Mouse (Mus musculus) lung, postnatal 0 days (tissue): Measurements from ENCODE around the gene Tmem56. TPM values are rescaled to one million over a fixed set of nuclear protein-coding genes. Genes with fewer than 3 reads are reported as not detected.

Experiments
- ATAC-seq: fragments of 200-750 bp; cut with Nextera tagmentation; 2 replicates; pipeline ENCODE4 v1.8.0; 2017; ENCODE audit warnings: moderate library complexity
- DNase-seq: peaks from one replicate; pipeline ENCODE4 v3.0.0-alpha.2; 2016; ENCODE audit warnings: low spot score
- H3K27ac ChIP-seq: fragments of 300-500 bp; sonication (generic); 2 replicates; pipeline ENCODE4 v1.5.1; 2014; ENCODE audit warnings: antibody characterized with exemption, mild to moderate bottlenecking, low read length, mixed read lengths
- H3K27me3 ChIP-seq: fragments of 300-500 bp; sonication (generic); replicated peaks from 2 replicates; pipeline ENCODE4 v1.6.1; 2014; ENCODE audit warnings: low read length, mixed read lengths; ENCODE audit not compliant: insufficient read depth
- H3K36me3 ChIP-seq: fragments of 300-500 bp; sonication (generic); 2 replicates; pipeline ENCODE4 v1.6.1; 2014; ENCODE audit warnings: low read length, mixed read lengths; ENCODE audit not compliant: insufficient read depth
- H3K4me1 ChIP-seq: fragments of 300-500 bp; sonication (generic); 2 replicates; pipeline ENCODE4 v1.6.1; 2014; ENCODE audit warnings: antibody characterized with exemption, low read depth, low read length, mixed read lengths; ENCODE audit not compliant: insufficient read depth
- H3K4me2 ChIP-seq: fragments of 300-500 bp; sonication (generic); replicated peaks from 2 replicates; pipeline ENCODE4 v1.6.1; 2014; ENCODE audit warnings: low read depth, mild to moderate bottlenecking, low read length, moderate library complexity, mixed read lengths
- H3K4me3 ChIP-seq: fragments of 300-500 bp; sonication (generic); 2 replicates; pipeline ENCODE4 v1.5.1; 2014; ENCODE audit warnings: low read depth, low read length
- H3K9ac ChIP-seq: fragments of 300-500 bp; sonication (generic); replicated peaks from 2 replicates; pipeline ENCODE4 v1.6.1; 2014; ENCODE audit warnings: low read depth, mild to moderate bottlenecking
- H3K9me3 ChIP-seq: fragments of 300-500 bp; sonication (generic); 2 replicates; pipeline ENCODE4 v1.6.1; 2016; ENCODE audit warnings: low read length, mixed read lengths
- CTCF ChIP-seq: IDR thresholded peaks from 2 replicates; pipeline ENCODE4 v1.5.1; 2016; ENCODE audit warnings: antibody characterized with exemption, mild to moderate bottlenecking
- EP300 ChIP-seq: IDR thresholded peaks from 2 replicates; pipeline ENCODE4 v1.6.1; 2016; ENCODE audit warnings: antibody characterized with exemption, mild to moderate bottlenecking, control low read depth
- WGBS: fragments of 180-500 bp; shearing (Covaris S2); extraction: QIAGEN DNeasy Blood & Tissue Kit; methylation state at CpG from one replicate; pipeline ENCODE4 v1.1.7; 2014; 5-methylcytosine and 5-hydroxymethylcytosine counted together
- polyA plus RNA-seq: library from polyadenylated mRNA; unstranded; fragments of >200 nt; fragmentation: Nextera tagmentation; extraction: Ambion mirVana; gene quantifications from 2 replicates; pipeline ENCODE4 v1.2.1, GENCODE M21; 2015

Tmem56 gene
- 1.5 and 2.1 TPM in 2 replicates for polyA plus RNA-seq

- Histone ChIP-seq H3K27ac (no peak within 1 kb of the TSS), H3K36me3 (no peaks in the 10 kb centered on the region), H3K9me3 (no peaks in the 10 kb centered on the region), H3K4me2 (no peak within 1 kb of the TSS), H3K9ac (no peak within 1 kb of the TSS), H3K4me3 (no peak within 1 kb of the TSS), H3K27me3 (no peaks in the 10 kb centered on the region), H3K4me1 (no peaks in the 10 kb centered on the region)
- DNase-seq, result no peak
- WGBS, result 88% methylated on average over 4 of the region's 4 CpGs
- no peak for ATAC-seq
- no peak for TF ChIP-seq EP300
- no peak for TF ChIP-seq CTCF
Measured at GRCm38 (mm10) chr3:121282998-121283397, at the start of gene Tmem56. TSS of gene Tmem56 (minus strand) at chr3:121283098.

DNA sequence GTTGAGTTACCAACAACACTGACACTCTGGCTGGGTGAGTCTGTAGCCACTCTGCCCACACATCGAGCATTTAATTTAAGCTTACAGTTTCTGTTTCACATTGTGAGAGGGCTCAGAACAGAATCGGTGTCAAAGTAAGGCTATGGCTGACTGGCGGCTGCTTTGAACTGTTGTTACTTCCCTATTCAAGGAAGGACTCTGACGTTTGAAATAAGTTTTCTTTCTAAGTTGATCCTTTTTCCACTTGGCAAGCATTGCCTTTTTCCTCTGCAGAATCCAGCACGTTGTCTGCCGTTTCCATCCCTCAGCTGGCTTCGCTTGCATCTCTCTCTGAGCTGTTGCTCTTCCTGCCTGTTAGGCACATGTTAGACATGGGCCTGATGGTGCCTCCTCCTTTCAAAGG lies 47.3 kb upstream of the Tmem56 start:
- Histone ChIP-seq H3K9me3 (no peaks in the 10 kb centered on the region), H3K4me1 (peaks cover 5% of the 10 kb centered on the region; the same call in 1 of the 2 replicates), H3K36me3 (no peaks in the 10 kb centered on the region), H3K27ac (no peak overlapping the region), H3K9ac (no peak overlapping the region), H3K4me3 (no peak overlapping the region), H3K4me2 (no peak overlapping the region), H3K27me3 (no peaks in the 10 kb centered on the region)
- no peak for ATAC-seq
- DNase-seq, result no peak
- 52% methylated on average over 7 of the region's 7 CpGs for WGBS
- TF ChIP-seq CTCF (no peak), EP300 (no peak)

DNA sequence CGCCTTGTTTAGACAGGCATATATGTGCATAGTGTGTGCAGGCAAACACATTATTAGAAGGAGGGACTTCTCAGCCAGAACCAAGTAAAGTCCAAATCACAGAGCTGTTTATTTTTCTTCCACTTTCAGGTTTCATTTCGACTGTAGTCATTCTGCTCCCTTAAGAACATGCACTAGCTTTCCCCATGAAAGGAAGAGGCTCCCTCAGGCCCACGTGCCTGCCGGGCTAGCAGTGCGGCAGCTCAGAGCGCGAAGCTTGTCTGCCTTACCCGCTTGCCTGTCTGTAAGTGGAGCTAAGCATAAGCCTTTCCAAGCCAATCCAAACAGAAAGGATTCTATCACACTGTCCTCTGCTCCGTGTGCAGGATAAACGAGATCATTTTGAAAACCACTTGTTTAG lies 46.7 kb upstream of the Tmem56 start:
- Histone ChIP-seq H3K27me3 (no peaks in the 10 kb centered on the region), H3K9me3 (no peaks in the 10 kb centered on the region), H3K36me3 (no peaks in the 10 kb centered on the region), H3K4me2 (no peak overlapping the region), H3K4me3 (no peak overlapping the region), H3K4me1 (peaks cover 5% of the 10 kb centered on the region; the same call in 1 of the 2 replicates), H3K27ac (no peak overlapping the region), H3K9ac (no peak overlapping the region)
- no peak for TF ChIP-seq CTCF
- no peak for TF ChIP-seq EP300
- ATAC-seq, result 0 out of 2 replicates have a peak, but pooled peaks have one; percentile 25
- 49% methylated on average over 10 of the region's 10 CpGs for WGBS
- DNase-seq, result no peak

- Histone ChIP-seq H3K27me3 (no peaks in the 10 kb centered on the region), H3K4me1 (peaks cover 5% of the 10 kb centered on the region; the same call in 1 of the 2 replicates), H3K4me2 (no peak overlapping the region), H3K9ac (no peak overlapping the region), H3K27ac (no peak overlapping the region), H3K36me3 (no peaks in the 10 kb centered on the region), H3K4me3 (no peak overlapping the region), H3K9me3 (no peaks in the 10 kb centered on the region)
- WGBS, result 51% methylated on average over 5 of the region's 5 CpGs
- no peak for DNase-seq
- ATAC-seq, result no peak
- TF ChIP-seq CTCF, result no peak
- no peak for TF ChIP-seq EP300
Measured at GRCm38 (mm10) chr3:121327406-121327805, 44.5 kb upstream of the Tmem56 start.

DNA sequence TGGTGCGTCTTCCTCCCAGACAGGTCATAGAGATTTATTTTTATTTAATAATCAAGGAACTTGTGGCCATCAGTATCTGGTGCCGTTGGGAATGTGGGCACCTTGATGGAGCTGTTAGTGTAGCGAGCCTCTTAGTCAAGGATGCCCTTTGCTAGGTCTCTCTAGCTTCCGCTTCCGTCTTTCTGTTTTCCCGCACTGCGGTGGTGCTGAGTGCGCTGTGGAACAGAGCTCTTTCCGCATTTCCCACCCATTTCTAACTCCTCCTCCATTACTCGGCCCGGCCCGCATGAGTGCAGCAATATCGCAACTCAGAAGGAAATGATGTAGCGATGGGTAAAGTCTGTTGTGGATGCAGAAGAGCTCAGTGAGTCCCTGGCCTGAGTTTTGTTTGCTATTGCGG lies 40.5 kb upstream of the Tmem56 start:
- 96% methylated on average over 15 of the region's 15 CpGs for WGBS
- TF ChIP-seq CTCF (no peak), EP300 (no peak)
- H3K4me1 ChIP-seq, result no peaks in the 10 kb centered on the region
- H3K9me3 ChIP-seq, result no peaks in the 10 kb centered on the region
- DNase-seq (no peak), ATAC-seq (no peak)
- H3K27me3 ChIP-seq, result no peaks in the 10 kb centered on the region
- no peak overlapping the region for H3K4me3 ChIP-seq
- peaks cover 4% of the 10 kb centered on the region; the same call in 1 of the 2 replicates for H3K36me3 ChIP-seq
- H3K9ac ChIP-seq, result no peak overlapping the region
- no peak overlapping the region for H3K27ac ChIP-seq
- no peak overlapping the region for H3K4me2 ChIP-seq

- H3K36me3 ChIP-seq, result peaks cover 4% of the 10 kb centered on the region; the same call in 1 of the 2 replicates
- TF ChIP-seq EP300, result no peak
- TF ChIP-seq CTCF, result no peak
- H3K27ac ChIP-seq, result no peak overlapping the region
- H3K4me1 ChIP-seq, result no peaks in the 10 kb centered on the region
- no peak overlapping the region for H3K4me3 ChIP-seq
- DNase-seq (no peak), ATAC-seq (no peak)
- H3K4me2 ChIP-seq, result no peak overlapping the region
- no peaks in the 10 kb centered on the region for H3K9me3 ChIP-seq
- 94% methylated on average over 1 of the region's 1 CpGs for WGBS
- H3K27me3 ChIP-seq, result no peaks in the 10 kb centered on the region
- H3K9ac ChIP-seq, result no peak overlapping the region
Measured at GRCm38 (mm10) chr3:121320896-121321295, 38.0 kb upstream of the Tmem56 start.

DNA sequence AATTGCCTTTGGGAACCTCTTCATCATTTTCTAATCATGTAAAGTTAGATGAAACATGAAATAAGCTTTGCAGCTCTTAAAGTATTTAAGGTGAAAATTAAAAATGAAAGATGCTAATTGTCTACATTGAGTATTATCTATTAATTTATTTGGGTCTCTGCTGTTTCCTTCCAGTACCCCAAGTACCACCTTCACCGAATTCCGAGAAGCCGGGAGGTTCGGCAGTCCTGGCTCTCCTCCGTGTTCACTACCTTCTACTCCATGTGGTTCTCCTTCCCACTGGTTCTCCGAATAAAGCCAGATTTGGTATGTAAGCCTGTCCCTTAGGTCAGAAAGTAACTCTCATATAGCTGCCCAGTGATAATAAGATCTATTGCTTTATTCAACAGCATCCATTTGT lies 37.0 kb upstream of the Tmem56 start:
- Histone ChIP-seq H3K27ac (no peak overlapping the region), H3K9ac (no peak overlapping the region), H3K36me3 (peaks cover 4% of the 10 kb centered on the region; the same call in 1 of the 2 replicates), H3K4me2 (no peak overlapping the region), H3K4me3 (no peak overlapping the region), H3K4me1 (no peaks in the 10 kb centered on the region), H3K27me3 (no peaks in the 10 kb centered on the region), H3K9me3 (no peaks in the 10 kb centered on the region; the same call in 1 of the 2 replicates)
- ATAC-seq (no peak), DNase-seq (no peak)
- no peak for TF ChIP-seq CTCF
- no peak for TF ChIP-seq EP300
- 91% methylated on average over 6 of the region's 6 CpGs for WGBS
